Mouse (Mus musculus) limb, embryonic 10.5 days (tissue): ENCODE results near the gene Ssc4d. TPM values are rescaled to one million over a fixed set of nuclear protein-coding genes. Genes with fewer than 3 reads are reported as not detected.

Experiments used
- polyA plus RNA-seq: library from polyadenylated mRNA; unstranded; fragments of >200 nt; fragmentation: Nextera tagmentation; extraction: Ambion mirVana; gene quantifications from 2 replicates; pipeline ENCODE4 v1.2.1, GENCODE M21; 2016

Ssc4d gene
- polyA plus RNA-seq, 1 experiment from 2014 or later = 4.1 TPM

Other genes starting within 250 kb of the Ssc4d start
- gene Tmem120a, start 230.1 kb downstream of the Ssc4d start, polyA plus RNA-seq = 54.1 and 62.5 TPM in 2 replicates
- gene Styxl1, start 196.1 kb downstream of the Ssc4d start, polyA plus RNA-seq = not detected in 2 replicates
- gene Mdh2, start 196.1 kb downstream of the Ssc4d start, polyA plus RNA-seq = 600 and 631 TPM in 2 replicates
- gene Srrm3, start 167.6 kb downstream of the Ssc4d start, polyA plus RNA-seq = not detected in 2 replicates
- gene Hspb1, start 86.6 kb downstream of the Ssc4d start, polyA plus RNA-seq = 34.0 and 34.8 TPM in 2 replicates
- 197 and 203 TPM in 2 replicates for gene Ywhag, start 39.9 kb downstream of the Ssc4d start, polyA plus RNA-seq
- not detected in 2 replicates for gene Zp3, start 5.6 kb upstream of the Ssc4d start, polyA plus RNA-seq
- 41.5 and 42.3 TPM in 2 replicates for gene Dtx2, start 20.3 kb upstream of the Ssc4d start, polyA plus RNA-seq
- gene Upk3b, start 64.0 kb upstream of the Ssc4d start, polyA plus RNA-seq = 1.5 and 5.5 TPM in 2 replicates
- 3.5 and 4.9 TPM in 2 replicates for gene Upk3bl, start 80.0 kb upstream of the Ssc4d start, polyA plus RNA-seq
- 1.1 and 2.4 TPM in 2 replicates for gene Rasa4, start 109.4 kb upstream of the Ssc4d start, polyA plus RNA-seq
- 283 and 310 TPM in 2 replicates for gene Polr2j, start 142.1 kb upstream of the Ssc4d start, polyA plus RNA-seq
- 62.4 and 66.4 TPM in 2 replicates for gene Lrwd1, start 161.5 kb upstream of the Ssc4d start, polyA plus RNA-seq
- 26.4 and 27.9 TPM in 2 replicates for gene Alkbh4, start 161.6 kb upstream of the Ssc4d start, polyA plus RNA-seq
- gene Orai2, start 196.2 kb upstream of the Ssc4d start, polyA plus RNA-seq = 5.5 and 6.6 TPM in 2 replicates
- 66.0 and 75.4 TPM in 2 replicates for gene Prkrip1, start 224.4 kb upstream of the Ssc4d start, polyA plus RNA-seq